Mouse (Mus musculus) naive thymus-derived CD4-positive, alpha-beta T cell, adult 2 months (primary cell): ENCODE results near the gene Gpx4.

Source experiments
- DNase-seq: peaks from one replicate; pipeline ENCODE4 v3.0.0-alpha.2; 2011; ENCODE audit warnings: low read depth

Gpx4 gene

DNA sequence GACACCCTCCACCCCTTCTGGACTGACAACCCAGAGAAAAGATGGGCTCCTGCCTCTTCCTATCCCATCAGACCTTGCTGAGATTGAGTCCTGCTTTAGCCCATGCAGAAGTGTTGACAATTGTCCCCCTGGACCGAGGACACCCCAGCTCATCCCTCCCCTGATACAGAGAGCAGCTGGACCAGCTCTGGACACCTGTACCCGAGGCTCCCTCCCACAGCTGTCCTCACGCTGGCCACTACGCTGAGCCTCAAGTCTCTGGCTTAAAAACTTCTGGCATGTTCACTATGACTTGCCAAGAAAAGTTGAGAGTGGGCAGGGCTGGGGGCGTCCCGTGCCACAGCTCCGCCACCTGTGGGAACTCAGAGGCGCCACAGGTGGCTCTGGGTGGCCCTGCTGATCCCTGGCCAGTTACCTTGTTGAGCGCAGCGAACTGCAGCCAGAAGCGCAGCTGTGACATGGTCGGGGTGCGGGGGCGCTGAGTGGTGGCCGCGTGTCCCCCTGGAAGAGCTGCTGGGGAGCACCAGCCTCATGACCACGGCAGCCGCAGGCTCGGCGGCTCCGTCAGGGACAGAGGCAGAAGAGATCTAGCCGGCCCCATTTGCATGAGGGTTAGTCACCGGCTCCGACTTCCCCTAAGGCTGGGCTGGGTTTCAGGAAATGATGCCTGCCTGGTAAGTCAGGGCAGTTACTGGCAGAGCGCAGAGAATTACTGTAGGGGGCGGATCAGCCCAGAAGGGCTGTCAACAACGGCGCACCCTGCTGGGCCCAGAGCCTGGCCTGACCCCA is 28.0 kb downstream of the Gpx4 start:
- peak; percentile 88 for DNase-seq

DNA sequence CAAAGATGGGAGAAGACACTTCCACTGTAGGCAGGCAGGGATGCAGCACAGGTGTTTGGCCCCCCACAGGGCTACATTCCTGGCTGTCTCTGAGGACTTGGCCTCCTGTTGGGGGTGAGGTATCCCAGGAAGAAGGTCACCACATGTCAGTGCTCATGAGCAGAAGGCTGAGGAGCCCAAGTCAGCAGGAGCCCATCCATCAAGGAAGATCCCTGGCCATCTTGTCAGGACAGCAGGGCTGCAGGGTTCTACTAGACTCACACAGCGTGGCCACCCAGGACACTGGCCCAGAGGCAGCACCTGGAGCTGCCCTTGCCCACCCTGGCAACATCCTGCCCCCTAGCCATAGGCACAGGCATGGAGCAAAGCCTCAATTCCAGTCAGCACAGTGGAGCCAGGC is 29.0 kb downstream of the Gpx4 start:
- no peak for DNase-seq

DNA sequence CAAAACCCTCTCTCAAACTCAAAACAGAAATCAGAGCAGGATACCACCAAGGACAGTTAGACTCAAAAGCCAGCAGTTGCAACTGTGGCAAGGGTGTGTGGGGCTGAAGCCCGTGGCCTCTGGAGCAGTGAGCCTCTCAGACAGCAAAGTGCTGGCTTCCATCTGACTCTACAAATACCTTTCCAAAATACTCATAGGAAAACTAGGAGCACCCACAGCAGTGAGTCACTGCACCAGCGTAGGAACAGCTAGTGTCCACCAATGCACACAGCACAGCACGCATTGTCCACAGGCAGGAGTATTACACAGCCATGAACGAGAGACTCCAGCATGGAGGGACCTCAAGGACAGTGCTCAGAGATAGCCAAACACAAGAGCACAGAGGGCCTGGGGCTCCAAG is 29.4 kb downstream of the Gpx4 start:
- no peak for DNase-seq

DNA sequence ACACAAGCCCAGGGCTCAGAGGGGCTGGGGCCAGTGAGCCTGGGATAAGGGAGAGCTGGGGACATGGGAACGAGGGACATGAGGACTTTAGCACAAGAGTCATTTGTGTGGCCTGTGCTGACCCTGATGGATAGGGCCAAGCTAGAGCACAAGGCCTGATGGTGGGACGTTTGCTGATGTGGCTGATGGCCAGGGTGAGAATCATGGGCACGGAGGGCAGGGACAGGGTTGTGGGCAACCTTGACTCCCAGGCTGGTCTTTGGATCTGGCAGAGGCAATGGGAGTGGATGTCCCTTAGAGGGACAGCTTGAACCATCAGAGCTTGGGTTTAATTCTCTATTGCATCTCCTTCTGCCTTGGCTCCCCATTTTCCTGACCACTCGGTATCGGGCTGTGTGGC is 30.3 kb downstream of the Gpx4 start:
- DNase-seq: no peak

- DNase-seq: no peak
Measured at GRCm38 (mm10) chr10:80078366-80078765, 31.4 kb downstream of the Gpx4 start.

- DNase-seq: no peak
Measured at GRCm38 (mm10) chr10:80080396-80081070, 33.6 kb downstream of the Gpx4 start.

DNA sequence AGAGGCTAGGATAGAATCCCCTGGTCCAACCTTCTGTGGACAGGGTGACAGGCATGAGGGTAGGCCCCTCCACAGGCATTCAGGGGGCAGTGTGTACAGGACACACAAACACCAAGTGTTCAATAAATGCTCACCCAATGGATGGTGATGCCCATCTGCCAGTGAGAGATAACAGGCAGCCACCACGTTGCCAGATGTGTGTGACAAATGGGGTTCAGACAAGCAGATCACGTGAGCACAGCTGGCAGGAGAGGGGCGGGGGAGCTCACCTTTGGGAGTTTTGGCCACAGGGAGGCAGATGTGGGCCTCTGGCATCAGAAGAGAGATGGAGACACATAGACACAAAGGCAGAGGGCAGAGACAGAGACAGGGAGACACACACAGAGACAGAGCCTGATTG is 34.1 kb downstream of the Gpx4 start:
- no peak for DNase-seq

GRCm38 (mm10) chr10:80084817-80085487 is 38.0 kb downstream of the Gpx4 start:
- no peak for DNase-seq

- no peak for DNase-seq
Measured at GRCm38 (mm10) chr10:80086847-80087246, 39.9 kb downstream of the Gpx4 start.

- no peak for DNase-seq
Measured at GRCm38 (mm10) chr10:80087483-80087882, 40.5 kb downstream of the Gpx4 start.

DNA sequence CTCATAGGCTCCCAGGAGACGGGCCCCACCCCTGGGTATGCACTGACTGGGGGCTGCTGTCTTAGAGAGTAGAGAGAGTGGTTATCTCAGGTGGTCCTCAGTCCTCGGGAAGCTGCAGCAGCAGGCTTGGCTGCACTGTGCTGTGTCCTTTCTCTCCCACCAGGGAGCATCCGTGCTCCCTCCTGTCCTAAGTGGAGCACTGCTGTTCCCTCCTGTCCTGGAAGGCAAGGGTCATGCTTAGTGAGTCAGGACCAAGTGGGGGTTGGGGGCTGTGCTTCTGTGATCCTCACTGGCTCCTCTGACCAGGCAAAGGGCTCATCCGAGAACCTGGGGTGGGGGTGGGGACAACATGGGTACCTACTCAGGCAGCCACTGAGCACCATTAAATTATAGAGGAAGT is 42.2 kb downstream of the Gpx4 start:
- DNase-seq: no peak

DNA sequence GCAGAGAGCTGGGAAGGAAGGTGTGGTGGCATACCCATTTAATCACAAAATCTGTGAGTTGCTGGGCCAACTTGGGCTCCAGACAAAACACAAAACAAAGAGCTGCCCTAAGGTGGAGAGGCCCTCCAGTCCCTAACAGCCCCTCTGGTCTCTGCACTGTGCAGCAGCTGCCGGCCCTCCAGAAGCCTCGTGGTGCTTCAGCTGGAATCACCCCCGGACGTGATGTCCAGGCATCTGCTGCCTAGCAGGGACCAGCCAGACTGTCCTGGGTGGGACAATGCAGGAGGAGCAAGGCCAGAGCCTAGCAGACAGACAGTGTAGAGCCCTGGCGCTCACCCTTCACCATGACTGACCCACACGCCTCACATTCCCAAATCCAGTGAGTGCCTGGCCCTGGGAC is 44.6 kb downstream of the Gpx4 start:
- no peak for DNase-seq

DNA sequence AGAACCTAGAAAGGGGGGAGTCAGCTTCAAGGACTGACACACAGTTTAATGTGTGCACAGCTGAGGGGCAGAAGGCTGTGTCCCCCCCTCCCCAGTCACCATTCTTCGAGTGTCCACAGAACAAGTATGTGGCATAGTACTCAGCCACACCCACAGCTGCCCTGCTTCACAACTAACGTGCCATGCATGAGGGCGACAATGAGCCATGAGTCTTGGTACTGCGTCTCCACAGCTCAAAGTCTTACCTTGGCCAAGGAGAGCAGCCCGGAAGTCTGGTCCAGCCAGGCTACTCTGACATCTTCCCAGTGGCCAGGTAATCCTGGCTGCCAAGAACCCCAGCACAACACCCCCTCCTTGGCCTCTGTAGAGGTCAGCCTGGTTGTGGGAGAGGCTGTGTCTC is 45.7 kb downstream of the Gpx4 start:
- no peak for DNase-seq

- DNase-seq: no peak
Measured at GRCm38 (mm10) chr10:80094085-80094484, 47.1 kb downstream of the Gpx4 start.

DNA sequence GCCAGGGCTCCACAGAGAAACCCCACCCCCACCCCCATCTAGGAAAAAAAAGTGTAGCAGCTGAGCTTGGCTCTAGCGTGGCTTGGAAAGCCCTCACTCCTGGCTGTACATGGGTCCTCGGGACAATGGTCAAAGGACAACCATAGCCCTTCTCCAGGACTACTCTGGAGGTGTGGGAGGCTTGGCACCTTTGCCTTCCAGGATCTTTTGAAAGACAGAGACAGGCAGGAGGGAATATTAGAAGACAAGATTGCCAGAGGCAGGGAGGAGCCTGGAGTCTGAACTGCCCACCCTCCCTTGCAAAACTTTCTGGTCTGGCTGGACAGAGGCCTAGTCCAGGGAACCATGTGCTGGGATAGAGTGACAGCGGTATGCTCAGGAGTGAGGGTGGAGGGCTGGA is 47.7 kb downstream of the Gpx4 start:
- no peak for DNase-seq

DNA sequence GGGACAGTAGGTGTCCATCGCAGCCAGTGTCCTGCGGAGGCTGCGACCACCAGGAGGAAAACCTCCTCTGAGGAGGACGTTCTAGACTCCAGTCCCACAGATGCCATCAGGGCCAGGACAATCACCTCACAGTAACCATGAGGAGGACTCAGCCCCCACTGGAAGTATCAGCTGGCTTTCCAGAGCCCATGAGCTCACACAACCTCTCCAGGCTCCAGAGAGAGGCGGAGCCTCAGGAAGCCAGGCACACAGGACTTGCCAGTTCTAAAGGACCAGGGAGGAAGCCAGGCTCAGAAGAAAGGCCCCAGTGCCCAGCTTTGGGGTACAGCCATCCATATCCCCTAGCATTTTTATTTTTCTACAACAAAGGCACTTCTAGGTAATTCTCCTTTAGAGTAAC is 48.6 kb downstream of the Gpx4 start:
- DNase-seq: no peak

DNA sequence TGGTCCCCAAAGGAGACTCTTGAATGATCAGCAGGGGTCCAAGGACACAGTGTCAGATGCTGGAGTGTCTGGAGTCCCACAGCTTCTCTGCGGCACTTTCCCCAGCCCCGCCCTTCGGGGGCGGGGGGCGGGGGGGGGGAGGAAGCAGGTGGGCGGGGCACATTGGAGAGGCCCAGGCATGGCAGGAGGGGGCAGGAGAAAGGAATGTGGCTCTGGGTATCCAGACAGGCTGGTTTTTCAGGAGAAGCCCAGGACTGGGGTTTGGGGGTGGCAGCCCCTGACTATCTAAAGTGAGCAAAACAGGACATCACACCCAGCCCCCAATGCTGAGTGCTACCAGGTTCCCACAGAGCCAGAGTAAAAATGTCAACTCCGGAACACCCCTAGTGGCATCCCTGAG is 50.3 kb downstream of the Gpx4 start:
- DNase-seq: no peak

DNA sequence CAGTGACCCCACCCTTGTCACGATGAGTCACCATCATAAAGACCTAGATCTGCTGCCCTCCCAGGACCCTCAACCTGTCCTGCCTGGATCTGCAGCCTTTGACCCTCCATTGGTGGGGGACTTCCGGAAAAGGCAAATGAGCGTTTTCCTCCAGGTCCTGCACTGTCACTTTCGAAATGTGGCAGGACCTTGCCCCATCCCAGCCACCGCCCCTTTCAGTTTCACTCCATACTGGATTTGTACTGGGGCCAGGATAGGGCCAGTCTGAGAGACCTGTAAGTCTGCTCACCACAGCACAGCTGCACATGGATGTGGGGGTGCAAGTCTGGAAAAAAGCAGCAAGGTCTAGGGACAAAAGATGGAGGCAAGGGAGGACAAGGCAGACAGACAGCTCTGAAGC is 51.7 kb downstream of the Gpx4 start:
- no peak for DNase-seq

- DNase-seq: no peak
Measured at GRCm38 (mm10) chr10:80100982-80101381, 54.0 kb downstream of the Gpx4 start.

DNA sequence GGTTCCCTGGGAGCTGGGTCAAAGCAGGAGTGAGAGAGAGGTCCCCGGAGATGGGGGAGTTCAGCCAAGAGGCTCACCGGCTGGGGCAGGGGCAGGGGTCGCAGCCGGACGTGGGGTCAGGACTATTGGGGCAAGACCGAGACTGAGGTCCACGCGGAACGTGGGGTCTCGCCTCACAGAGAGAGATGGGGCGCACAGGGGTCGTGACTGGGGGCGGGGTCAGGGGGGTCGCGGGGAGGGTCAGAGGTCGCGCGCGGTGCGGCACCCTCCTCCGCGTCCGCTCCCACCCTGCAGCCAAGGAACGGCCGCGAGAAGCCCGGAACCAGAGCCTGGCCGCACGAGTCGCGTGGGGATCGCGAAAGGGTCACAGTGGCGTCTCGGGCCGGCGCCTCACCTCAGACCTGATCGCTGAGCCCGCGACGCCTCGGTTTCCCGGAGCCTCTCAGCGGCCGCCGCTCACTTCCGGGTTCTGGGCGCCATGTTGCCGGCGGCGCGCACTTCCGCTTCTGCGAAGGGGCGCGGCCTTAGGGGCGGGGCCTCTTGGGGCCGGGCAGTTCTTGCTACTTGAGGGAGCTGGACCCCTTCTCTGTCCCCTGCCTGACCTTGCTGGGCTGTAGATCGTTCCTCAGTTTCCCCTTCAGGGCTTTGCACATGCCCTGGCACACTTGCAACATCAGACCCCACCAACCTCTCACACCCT is 55.4 kb downstream of the Gpx4 start:
- DNase-seq: peak; percentile 92

GRCm38 (mm10) chr10:80103032-80103431 is 56.1 kb downstream of the Gpx4 start:
- DNase-seq: no peak

GRCm38 (mm10) chr10:80104181-80104580 is 57.2 kb downstream of the Gpx4 start:
- no peak for DNase-seq

DNA sequence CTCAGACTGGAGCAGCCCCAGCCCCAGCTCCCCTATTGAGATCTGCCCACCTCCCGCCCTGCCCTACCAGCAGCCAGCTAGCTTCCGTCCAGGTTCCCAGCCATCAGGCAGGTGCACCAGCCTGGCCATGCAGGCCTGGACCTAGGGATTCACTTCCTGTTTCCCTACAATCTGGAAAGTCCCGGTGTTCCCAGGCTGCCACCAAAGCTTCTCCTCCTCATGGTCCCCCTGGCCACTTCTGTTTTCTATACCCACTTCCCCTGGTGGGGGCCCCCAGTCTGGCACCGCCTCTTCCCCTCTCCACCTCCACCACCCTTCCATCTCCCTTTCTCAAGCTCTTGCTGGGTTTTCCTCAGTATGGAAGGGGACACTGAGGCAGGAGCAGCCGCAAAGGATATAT is 58.5 kb downstream of the Gpx4 start, which contains the start of gene Sbno2:
Gene Sbno2, minus strand, starts transcription at position 112 of the 400 bp plus-strand sequence.
- no peak for DNase-seq
